Mouse (Mus musculus): ENCODE measurements around the gene Gm15557. TPM values are rescaled to one million over a fixed set of nuclear protein-coding genes. Genes with fewer than 3 reads are reported as not detected.

The Gm15557 gene
- polyA plus RNA-seq, 1 experiment from 2014 or later, result not detected

DNA sequence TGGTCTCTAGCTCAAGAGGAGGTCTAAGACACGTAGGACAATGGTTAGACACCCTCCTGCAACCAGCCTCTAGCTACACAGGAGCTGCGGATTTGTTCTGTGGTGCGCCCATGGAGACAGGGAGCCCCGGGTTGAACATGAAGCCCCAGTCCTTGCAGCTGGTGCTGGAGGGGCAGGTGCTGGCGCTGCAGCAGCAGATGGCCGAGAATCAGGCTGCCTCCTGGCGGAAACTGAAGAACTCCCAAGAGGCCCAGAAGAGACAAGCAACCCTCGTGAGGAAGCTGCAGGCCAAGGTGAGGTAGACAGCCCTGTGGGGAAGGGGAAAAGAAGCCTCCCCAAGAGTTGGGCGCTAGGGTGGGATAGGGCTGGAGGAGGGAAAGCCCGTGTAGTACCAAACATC is 21.3 kb downstream of the Gm15557 start:
- no peaks in the 10 kb centered on the region for H3K9me3 ChIP-seq (ENCODE audit: control insufficient read depth, low read length)
- 0 out of 2 replicates have a peak, but pooled peaks cover 5% of the 10 kb centered on the region for H3K4me1 ChIP-seq (ENCODE audit: control insufficient read depth, insufficient read depth, low read length)
- H3K27me3 ChIP-seq (replicated peaks; ENCODE audit: control insufficient read depth, insufficient read depth, low read length), result no peaks in the 10 kb centered on the region
- no peak overlapping the region for H3K4me2 ChIP-seq (ENCODE audit: low read depth, low read length)
- 78% methylated on average over 10 of the region's 10 CpGs for WGBS
- peak; percentile 41; the same call in 1 of the 2 replicates for ATAC-seq (ENCODE audit: low read depth)
- no peak overlapping the region for H3K4me3 ChIP-seq (ENCODE audit: low read depth, low read length)
- H3K27ac ChIP-seq (replicated peaks; ENCODE audit: low read depth, low read length), result no peak overlapping the region
- peak; percentile 64 for DNase-seq (ENCODE audit: low spot score)
- peaks cover 58% of the 10 kb centered on the region for H3K36me3 ChIP-seq (ENCODE audit: control insufficient read depth, insufficient read depth, low read length)
- no peak overlapping the region for H3K9ac ChIP-seq (ENCODE audit: low read depth, low read length)

DNA sequence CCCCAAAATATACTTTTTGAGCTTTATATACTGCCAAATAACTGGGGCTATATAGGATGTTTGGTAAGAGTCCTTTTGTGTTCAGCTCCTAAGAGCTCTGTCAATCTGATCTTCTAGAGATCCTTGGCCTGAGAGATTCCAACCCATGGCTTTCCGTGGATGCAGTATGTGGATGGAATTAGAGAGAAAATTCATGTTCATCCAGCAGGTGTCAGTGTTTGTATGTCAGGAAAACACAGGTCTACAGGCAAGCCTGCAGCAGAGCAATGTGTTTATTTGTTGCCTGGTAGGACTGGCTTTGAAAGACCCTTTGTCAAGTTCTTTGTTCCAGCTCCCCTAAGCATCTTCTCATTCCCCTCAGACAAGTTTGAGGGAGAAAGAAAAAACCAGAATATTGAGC is 22.5 kb downstream of the Gm15557 start:
- Histone ChIP-seq H3K4me3 (ENCODE audit: low read depth, low read length) (no peak overlapping the region), H3K4me2 (ENCODE audit: low read depth, low read length) (no peak overlapping the region), H3K27ac (replicated peaks; ENCODE audit: low read depth, low read length) (no peak overlapping the region), H3K9me3 (ENCODE audit: control insufficient read depth, low read length) (no peaks in the 10 kb centered on the region), H3K27me3 (replicated peaks; ENCODE audit: control insufficient read depth, insufficient read depth, low read length) (no peaks in the 10 kb centered on the region), H3K9ac (ENCODE audit: low read depth, low read length) (no peak overlapping the region), H3K36me3 (ENCODE audit: control insufficient read depth, insufficient read depth, low read length) (peaks cover 69% of the 10 kb centered on the region), H3K4me1 (ENCODE audit: control insufficient read depth, insufficient read depth, low read length) (no peaks in the 10 kb centered on the region)
- DNase-seq (ENCODE audit: low spot score) (peak; percentile 66), ATAC-seq (ENCODE audit: low read depth) (no peak)
- 55% methylated on average over 1 of the region's 1 CpGs for WGBS

DNA sequence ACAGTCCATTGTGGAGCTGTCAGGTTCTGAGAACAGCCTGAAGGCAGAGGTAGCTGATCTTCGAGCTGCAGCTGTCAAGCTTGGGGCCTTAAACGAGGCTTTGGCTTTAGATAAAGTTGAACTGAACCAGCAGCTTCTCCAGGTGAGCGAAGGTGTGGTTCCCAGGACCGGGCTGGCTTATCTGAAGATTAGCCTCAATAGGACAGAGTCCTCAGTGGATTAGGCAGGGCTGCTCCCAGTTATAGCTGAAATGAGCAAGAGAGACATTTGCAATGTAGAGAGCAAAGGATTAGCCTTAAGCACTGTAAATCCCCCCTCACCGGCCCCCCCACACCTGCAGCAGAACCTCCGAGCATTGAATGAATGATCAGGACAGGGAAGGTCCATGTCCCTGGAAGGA is 32.8 kb downstream of the Gm15557 start:
- Histone ChIP-seq H3K4me1 (ENCODE audit: control insufficient read depth, insufficient read depth, low read length) (no peaks in the 10 kb centered on the region), H3K27ac (replicated peaks; ENCODE audit: low read depth, low read length) (no peak overlapping the region), H3K9me3 (ENCODE audit: control insufficient read depth, low read length) (no peaks in the 10 kb centered on the region), H3K4me3 (ENCODE audit: low read depth, low read length) (no peak overlapping the region), H3K9ac (ENCODE audit: low read depth, low read length) (no peak overlapping the region), H3K36me3 (ENCODE audit: control insufficient read depth, insufficient read depth, low read length) (peaks cover 91% of the 10 kb centered on the region), H3K4me2 (ENCODE audit: low read depth, low read length) (no peak overlapping the region), H3K27me3 (replicated peaks; ENCODE audit: control insufficient read depth, insufficient read depth, low read length) (no peaks in the 10 kb centered on the region)
- no peak for ATAC-seq (ENCODE audit: low read depth)
- 85% methylated on average over 6 of the region's 6 CpGs for WGBS
- no peak for DNase-seq (ENCODE audit: low spot score)

DNA sequence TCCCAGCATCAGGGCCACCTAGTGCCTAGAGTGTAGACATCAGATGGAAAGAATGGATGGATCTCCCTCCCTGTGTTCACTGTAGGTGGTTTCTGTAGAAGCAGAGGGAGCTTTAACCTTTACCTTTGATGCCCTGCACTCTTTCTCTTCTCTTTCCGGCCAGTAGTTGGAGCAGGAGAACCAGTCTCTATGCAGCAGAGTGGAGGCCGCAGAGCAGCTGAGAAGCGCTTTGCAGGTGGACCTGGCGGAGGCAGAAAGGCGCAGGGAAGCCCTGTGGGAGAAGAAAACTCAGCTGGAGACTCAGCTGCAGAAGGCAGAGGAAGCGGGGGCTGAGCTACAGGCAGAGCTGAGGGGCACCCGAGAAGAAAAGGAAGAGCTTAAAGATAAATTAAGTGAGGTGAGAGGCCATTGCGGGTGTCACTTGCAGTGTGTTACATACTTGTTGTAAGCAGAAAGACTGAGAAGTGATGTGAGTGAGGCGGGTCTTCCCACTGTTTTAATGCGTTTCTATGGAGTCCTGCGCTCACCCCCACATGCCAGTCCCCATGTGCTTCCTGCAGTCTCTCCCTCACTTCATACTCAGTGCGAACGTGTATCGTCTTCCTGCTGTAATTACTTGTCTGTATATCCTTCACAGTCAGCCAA is 33.7 kb downstream of the Gm15557 start:
- H3K9me3 ChIP-seq (ENCODE audit: control insufficient read depth, low read length), result no peaks in the 10 kb centered on the region
- DNase-seq (ENCODE audit: low spot score) (no peak), ATAC-seq (ENCODE audit: low read depth) (no peak)
- no peak overlapping the region for H3K4me3 ChIP-seq (ENCODE audit: low read depth, low read length)
- WGBS, result 75% methylated on average over 14 of the region's 14 CpGs
- no peaks in the 10 kb centered on the region for H3K4me1 ChIP-seq (ENCODE audit: control insufficient read depth, insufficient read depth, low read length)
- H3K9ac ChIP-seq (ENCODE audit: low read depth, low read length), result no peak overlapping the region
- H3K27ac ChIP-seq (replicated peaks; ENCODE audit: low read depth, low read length), result no peak overlapping the region
- peaks cover 91% of the 10 kb centered on the region for H3K36me3 ChIP-seq (ENCODE audit: control insufficient read depth, insufficient read depth, low read length)
- no peak overlapping the region for H3K4me2 ChIP-seq (ENCODE audit: low read depth, low read length)
- H3K27me3 ChIP-seq (replicated peaks; ENCODE audit: control insufficient read depth, insufficient read depth, low read length), result no peaks in the 10 kb centered on the region

DNA sequence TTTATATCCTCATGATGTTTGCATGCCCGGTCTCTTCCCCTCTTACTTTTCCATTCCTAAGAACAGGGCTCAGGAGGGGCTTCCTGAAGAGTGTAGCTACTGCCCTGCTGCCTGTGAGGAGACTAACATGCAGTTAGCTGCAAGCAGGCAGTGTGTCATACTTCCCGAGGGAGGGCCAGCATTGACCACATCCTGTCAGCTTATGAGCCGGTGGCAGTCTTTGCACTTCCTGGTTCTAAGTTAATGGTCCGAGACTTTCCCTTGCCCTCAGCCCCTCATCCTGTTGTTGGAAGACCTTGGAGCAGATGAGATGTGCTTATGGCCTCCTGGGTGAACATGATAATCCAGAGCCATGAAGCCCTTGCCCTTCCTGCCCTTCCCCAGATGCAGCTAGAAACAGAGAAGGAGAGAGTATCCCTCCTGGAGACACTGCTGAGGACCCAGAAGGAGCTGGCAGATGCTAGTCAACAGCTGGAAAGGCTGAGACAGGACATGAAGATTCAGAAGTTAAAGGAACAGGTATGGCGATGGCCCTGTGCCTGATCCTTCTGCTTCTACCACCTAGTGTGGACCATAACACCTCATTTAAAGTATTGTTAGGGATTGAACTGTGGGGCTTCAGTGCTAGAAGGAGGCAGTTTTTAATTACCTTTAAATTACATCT is 38.9 kb downstream of the Gm15557 start:
- Histone ChIP-seq H3K4me3 (ENCODE audit: low read depth, low read length) (no peak overlapping the region), H3K36me3 (ENCODE audit: control insufficient read depth, insufficient read depth, low read length) (peaks cover 96% of the 10 kb centered on the region), H3K27me3 (replicated peaks; ENCODE audit: control insufficient read depth, insufficient read depth, low read length) (no peaks in the 10 kb centered on the region), H3K27ac (replicated peaks; ENCODE audit: low read depth, low read length) (no peak overlapping the region; the same call in 1 of the 2 replicates), H3K4me2 (ENCODE audit: low read depth, low read length) (no peak overlapping the region), H3K4me1 (ENCODE audit: control insufficient read depth, insufficient read depth, low read length) (no peaks in the 10 kb centered on the region), H3K9me3 (ENCODE audit: control insufficient read depth, low read length) (no peaks in the 10 kb centered on the region), H3K9ac (ENCODE audit: low read depth, low read length) (no peak overlapping the region)
- ATAC-seq (ENCODE audit: low read depth), result no peak
- WGBS, result 81% methylated on average over 5 of the region's 5 CpGs
- DNase-seq (ENCODE audit: low spot score), result peak; percentile 51

DNA sequence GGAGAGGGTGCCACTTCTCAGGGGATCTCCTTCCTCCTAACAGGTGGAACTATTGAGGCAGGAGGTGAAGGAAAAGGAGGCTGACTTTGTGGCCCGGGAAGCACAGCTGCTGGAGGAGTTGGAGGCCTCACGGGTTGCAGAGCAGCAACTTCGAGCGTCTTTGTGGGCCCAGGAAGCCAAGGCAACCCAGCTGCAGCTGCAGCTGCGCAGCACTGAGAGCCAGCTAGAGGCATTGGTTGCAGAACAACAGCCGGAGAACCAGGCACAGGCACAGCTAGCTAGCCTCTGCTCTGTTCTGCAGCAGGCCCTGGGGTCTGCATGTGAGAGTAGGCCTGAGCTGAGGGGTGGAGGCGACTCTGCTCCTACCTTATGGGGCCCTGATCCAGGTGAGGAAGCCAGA is 45.2 kb downstream of the Gm15557 start:
- Histone ChIP-seq H3K4me3 (ENCODE audit: low read depth, low read length) (no peak overlapping the region), H3K9me3 (ENCODE audit: control insufficient read depth, low read length) (no peaks in the 10 kb centered on the region), H3K4me1 (ENCODE audit: control insufficient read depth, insufficient read depth, low read length) (no peaks in the 10 kb centered on the region), H3K36me3 (ENCODE audit: control insufficient read depth, insufficient read depth, low read length) (peaks cover 96% of the 10 kb centered on the region), H3K27ac (replicated peaks; ENCODE audit: low read depth, low read length) (no peak overlapping the region), H3K9ac (ENCODE audit: low read depth, low read length) (no peak overlapping the region), H3K27me3 (replicated peaks; ENCODE audit: control insufficient read depth, insufficient read depth, low read length) (no peaks in the 10 kb centered on the region), H3K4me2 (ENCODE audit: low read depth, low read length) (no peak overlapping the region)
- DNase-seq (ENCODE audit: low spot score) (no peak), ATAC-seq (ENCODE audit: low read depth) (no peak)
- WGBS, result 84% methylated on average over 7 of the region's 7 CpGs

DNA sequence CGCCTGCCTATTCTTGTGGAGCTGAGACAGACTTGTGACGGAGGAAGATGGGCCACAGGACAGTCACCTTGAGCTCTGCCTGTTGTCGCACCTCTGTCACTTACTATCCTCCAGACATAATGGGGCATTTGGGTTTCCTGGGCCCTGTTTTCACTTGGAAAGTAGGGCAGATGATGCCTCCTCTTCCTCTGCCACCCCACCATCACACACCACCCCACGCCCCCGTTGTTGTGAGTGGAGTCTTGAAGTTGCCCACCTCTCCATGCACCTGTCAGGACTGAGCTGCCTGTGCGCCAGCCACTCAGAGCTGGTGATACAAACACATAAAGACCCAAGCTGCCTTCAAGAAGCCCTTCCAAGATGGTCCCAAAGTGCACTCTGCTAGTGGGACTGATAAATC is 46.6 kb downstream of the Gm15557 start:
- no peak for DNase-seq (ENCODE audit: low spot score)
- no peaks in the 10 kb centered on the region for H3K4me1 ChIP-seq (ENCODE audit: control insufficient read depth, insufficient read depth, low read length)
- H3K9me3 ChIP-seq (ENCODE audit: control insufficient read depth, low read length), result no peaks in the 10 kb centered on the region
- 90% methylated on average over 6 of the region's 6 CpGs for WGBS
- no peak for ATAC-seq (ENCODE audit: low read depth)
- no peak overlapping the region for H3K4me2 ChIP-seq (ENCODE audit: low read depth, low read length)
- no peak overlapping the region for H3K4me3 ChIP-seq (ENCODE audit: low read depth, low read length)
- H3K27ac ChIP-seq (replicated peaks; ENCODE audit: low read depth, low read length), result no peak overlapping the region
- no peak overlapping the region for H3K9ac ChIP-seq (ENCODE audit: low read depth, low read length)
- H3K36me3 ChIP-seq (ENCODE audit: control insufficient read depth, insufficient read depth, low read length), result peaks cover 96% of the 10 kb centered on the region
- H3K27me3 ChIP-seq (replicated peaks; ENCODE audit: control insufficient read depth, insufficient read depth, low read length), result no peaks in the 10 kb centered on the region

DNA sequence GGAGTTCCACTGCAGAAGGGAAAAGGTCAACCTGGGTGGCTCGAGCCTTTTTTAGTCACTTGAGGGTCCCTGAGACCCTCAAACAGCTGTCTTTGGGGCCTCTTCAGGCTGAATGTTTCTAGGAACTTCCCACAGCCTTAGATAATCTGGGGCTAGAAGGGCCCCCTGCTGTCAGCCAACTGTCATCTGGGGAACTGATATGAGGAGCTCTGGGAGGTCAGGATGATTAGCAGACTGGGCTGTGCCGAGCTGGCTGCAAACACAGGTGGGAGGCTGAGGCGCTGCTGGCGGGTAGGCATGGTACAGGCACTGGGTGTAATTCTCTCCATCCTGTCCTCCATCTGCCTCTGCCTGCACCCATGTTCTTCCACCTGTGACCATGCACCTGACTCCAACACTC is 48.6 kb downstream of the Gm15557 start:
- 70% methylated on average over 4 of the region's 4 CpGs for WGBS
- H3K4me2 ChIP-seq (ENCODE audit: low read depth, low read length), result no peak overlapping the region
- no peaks in the 10 kb centered on the region for H3K4me1 ChIP-seq (ENCODE audit: control insufficient read depth, insufficient read depth, low read length)
- no peak overlapping the region for H3K4me3 ChIP-seq (ENCODE audit: low read depth, low read length)
- H3K9ac ChIP-seq (ENCODE audit: low read depth, low read length), result no peak overlapping the region
- peaks cover 96% of the 10 kb centered on the region for H3K36me3 ChIP-seq (ENCODE audit: control insufficient read depth, insufficient read depth, low read length)
- H3K9me3 ChIP-seq (ENCODE audit: control insufficient read depth, low read length), result no peaks in the 10 kb centered on the region
- no peaks in the 10 kb centered on the region for H3K27me3 ChIP-seq (replicated peaks; ENCODE audit: control insufficient read depth, insufficient read depth, low read length)
- H3K27ac ChIP-seq (replicated peaks; ENCODE audit: low read depth, low read length), result no peak overlapping the region
- DNase-seq (ENCODE audit: low spot score) (peak; percentile 12), ATAC-seq (ENCODE audit: low read depth) (no peak)

DNA sequence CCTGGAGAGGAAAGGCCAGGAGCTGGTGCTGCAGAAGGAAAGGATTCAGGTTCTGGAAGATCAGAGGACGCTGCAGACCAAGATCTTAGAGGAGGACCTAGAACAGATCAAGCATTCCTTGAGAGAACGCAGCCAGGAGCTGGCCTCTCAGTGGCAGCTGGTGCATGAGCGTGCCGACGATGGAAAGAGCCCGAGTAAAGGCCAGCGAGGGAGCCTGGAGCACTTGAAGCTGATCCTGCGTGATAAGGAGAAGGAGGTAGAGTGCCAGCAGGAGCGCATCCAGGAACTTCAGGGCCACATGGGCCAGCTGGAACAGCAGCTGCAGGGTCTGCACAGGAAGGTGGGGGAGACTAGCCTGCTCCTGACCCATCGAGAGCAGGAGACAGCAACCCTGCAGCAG is 50.6 kb downstream of the Gm15557 start:
- Histone ChIP-seq H3K4me2 (ENCODE audit: low read depth, low read length) (no peak overlapping the region), H3K4me1 (ENCODE audit: control insufficient read depth, insufficient read depth, low read length) (no peaks in the 10 kb centered on the region), H3K36me3 (ENCODE audit: control insufficient read depth, insufficient read depth, low read length) (peaks cover 96% of the 10 kb centered on the region), H3K9me3 (ENCODE audit: control insufficient read depth, low read length) (no peaks in the 10 kb centered on the region), H3K27ac (replicated peaks; ENCODE audit: low read depth, low read length) (no peak overlapping the region), H3K9ac (ENCODE audit: low read depth, low read length) (no peak overlapping the region), H3K4me3 (ENCODE audit: low read depth, low read length) (no peak overlapping the region), H3K27me3 (replicated peaks; ENCODE audit: control insufficient read depth, insufficient read depth, low read length) (no peaks in the 10 kb centered on the region)
- WGBS, result 94% methylated on average over 10 of the region's 10 CpGs
- DNase-seq (ENCODE audit: low spot score) (no peak), ATAC-seq (ENCODE audit: low read depth) (no peak)

All from embryonic facial prominence, embryonic 14.5 days (tissue).